Comparison of ENCODE assay signal across 23 mouse cellular contexts in genomic region chr19:5868096-5868495, GRCm38 (mm10). TPM values are rescaled to one million over a fixed set of nuclear protein-coding genes. Genes with fewer than 3 reads are reported as not detected.
A peak's percentile ranks its signal among the peaks of the same experiment; 100 is the strongest.
DNase-seq lines count a peak whose midpoint lies in the region; ATAC-seq and TF ChIP-seq lines count a peak whose summit lies in the region.
"Had no signal": no experiment of that assay in that cellular context is flagged by ENCODE, and none has a peak within 500 bp of the region (broad histone marks: within the 10 kb centered on the region; RNA-seq: fewer than 3 reads in every experiment).

No protein-coding gene starts in this region.

- H3K9me3 ChIP-seq in heart, embryonic 11.5 days (replicated peaks; ENCODE audit: control insufficient read depth, low read length) = no peaks in the 10 kb centered on the region
- no peaks in the 10 kb centered on the region for H3K9me3 ChIP-seq in intestine, postnatal 0 days (ENCODE audit: control insufficient read depth)
- H3K9me3 ChIP-seq in forebrain, embryonic 12.5 days = no peaks in the 10 kb centered on the region
- H3K9me3 ChIP-seq: embryonic facial prominence, embryonic 15.5 days; forebrain, embryonic 13.5 days; limb, embryonic 13.5 days; lung, embryonic 15.5 days; midbrain, embryonic 12.5 days; neural tube, embryonic 13.5 days had no signal

- H3K36me3 ChIP-seq in heart, embryonic 11.5 days (ENCODE audit: control insufficient read depth, insufficient read depth, low read length) = peaks cover 24% of the 10 kb centered on the region
- H3K36me3 ChIP-seq in intestine, postnatal 0 days (ENCODE audit: control insufficient read depth, insufficient read depth) = peaks cover 52% of the 10 kb centered on the region
- peaks cover 75% of the 10 kb centered on the region for H3K36me3 ChIP-seq in forebrain, embryonic 12.5 days (replicated peaks)

- WGBS in heart, embryonic 11.5 days (ENCODE audit: insufficient replicate concordance) = 82% methylated on average over 6 of the region's 6 CpGs
- WGBS in intestine, postnatal 0 days = 48% methylated on average over 6 of the region's 6 CpGs
- whole genome bisulfite sequencing in forebrain, embryonic 12.5 days = 90% methylated on average over 6 of the region's 6 CpGs

- no peaks in the 10 kb centered on the region for H3K27me3 ChIP-seq in heart, embryonic 11.5 days (ENCODE audit: control insufficient read depth, insufficient read depth, low read length)
- H3K27me3 ChIP-seq in intestine, postnatal 0 days (replicated peaks; ENCODE audit: control insufficient read depth, insufficient read depth, low read length) = no peaks in the 10 kb centered on the region
- no peaks in the 10 kb centered on the region for H3K27me3 ChIP-seq in forebrain, embryonic 12.5 days
- H3K27me3 ChIP-seq: embryonic facial prominence, embryonic 15.5 days; forebrain, embryonic 13.5 days; limb, embryonic 13.5 days; lung, embryonic 15.5 days; midbrain, embryonic 12.5 days; neural tube, embryonic 13.5 days had no signal

- intact Hi-C loops in heart, postnatal 14 days (cut with DNase I) = no loop called here

- no peak overlapping the region for H3K4me2 ChIP-seq in heart, embryonic 11.5 days
- H3K4me2 ChIP-seq in intestine, postnatal 0 days (replicated peaks; ENCODE audit: low read depth) = no peak overlapping the region
- H3K4me2 ChIP-seq in forebrain, embryonic 12.5 days = no peak overlapping the region
- H3K4me2 ChIP-seq: embryonic facial prominence, embryonic 15.5 days; forebrain, embryonic 13.5 days; limb, embryonic 13.5 days; liver, embryonic 11.5 days; lung, embryonic 15.5 days; midbrain, embryonic 12.5 days; neural tube, embryonic 13.5 days had no signal

- H3K27ac ChIP-seq in heart, embryonic 11.5 days (ENCODE audit: low read depth, low read length) = no peak overlapping the region
- H3K27ac ChIP-seq in intestine, postnatal 0 days (ENCODE audit: low read depth, low read length) = 0 out of 2 replicates have a peak overlapping the region, but pooled peaks have one; percentile 28
- H3K27ac ChIP-seq in forebrain, embryonic 12.5 days = no peak overlapping the region
- H3K27ac ChIP-seq: embryonic facial prominence, embryonic 15.5 days; forebrain, embryonic 13.5 days; hindbrain, postnatal 0 days; limb, embryonic 13.5 days; lung, embryonic 15.5 days; midbrain, embryonic 12.5 days; neural tube, embryonic 13.5 days had no signal

- H3K9ac ChIP-seq in heart, embryonic 11.5 days (ENCODE audit: low read depth, low read length) = peak overlapping the region; percentile 39; the same call in 1 of the 2 replicates
- H3K9ac ChIP-seq in intestine, postnatal 0 days (ENCODE audit: low read depth, low read length) = no peak overlapping the region
- no peak overlapping the region for H3K9ac ChIP-seq in forebrain, embryonic 12.5 days
- H3K9ac ChIP-seq: embryonic facial prominence, embryonic 15.5 days; forebrain, embryonic 13.5 days; limb, embryonic 13.5 days; lung, embryonic 15.5 days; midbrain, embryonic 12.5 days; neural tube, embryonic 13.5 days had no signal

- H3K4me1 ChIP-seq in heart, embryonic 11.5 days (ENCODE audit: control insufficient read depth, insufficient read depth, low read length) = peaks cover 29% of the 10 kb centered on the region
- no peaks in the 10 kb centered on the region for H3K4me1 ChIP-seq in intestine, postnatal 0 days (replicated peaks; ENCODE audit: control insufficient read depth, insufficient read depth, low read length)
- peaks cover 21% of the 10 kb centered on the region for H3K4me1 ChIP-seq in forebrain, embryonic 12.5 days

- TF ChIP-seq CTCF in intestine, postnatal 0 days (IDR thresholded peaks at IDR 0.05; ENCODE audit: low read depth) = no peak

- DNase-seq in heart, postnatal 14 days = no peak
- DNase-seq in adrenal gland, postnatal 10 days = peak; percentile 56
- DNase-seq in adrenal gland, postnatal 36 days = peak; percentile 48 to 79
- DNase-seq in T-cell, adult 2 months (ENCODE audit: low spot score) = no peak
- DNase-seq: cerebellum, adult 18-20 months; cerebellum, postnatal 10 days; gastrocnemius, postnatal 36 days; kidney, adult 11 months; kidney, postnatal 25 days had no signal

- ATAC-seq in heart, embryonic 11.5 days (replicated peaks; ENCODE audit: insufficient number of reproducible peaks, low FRiP score, low TSS enrichment) = no peak
- peak; percentile 63 for ATAC-seq in intestine, postnatal 0 days
- ATAC-seq in forebrain, embryonic 12.5 days (ENCODE audit: low FRiP score) = no peak
- ATAC-seq: activated CD4-positive, CD25-positive, alpha-beta regulatory T cell, adult 4 months; forebrain, embryonic 13.5 days; hindbrain, postnatal 0 days had no signal

- H3K4me3 ChIP-seq in heart, embryonic 11.5 days (ENCODE audit: low read depth, low read length) = no peak overlapping the region
- H3K4me3 ChIP-seq in intestine, postnatal 0 days (ENCODE audit: low read depth, low read length) = no peak overlapping the region
- no peak overlapping the region for H3K4me3 ChIP-seq in forebrain, embryonic 12.5 days (replicated peaks)
- H3K4me3 ChIP-seq: embryonic facial prominence, embryonic 15.5 days; forebrain, embryonic 13.5 days; limb, embryonic 13.5 days; lung, embryonic 15.5 days; midbrain, embryonic 12.5 days; neural tube, embryonic 13.5 days had no signal

RNA-seq across cellular contexts. Expression of gene Frmd8, which starts 7.0 kb away (rescaled TPM):
- polyA plus RNA-seq in heart, embryonic 11.5 days (2014; fragmentation: Nextera tagmentation; extraction: Ambion mirVana) = 15.4 and 19.3 TPM in 2 replicates
- total RNA-seq in heart, postnatal 14 days (2021) = 10 to 100 TPM; 15.6 to 15.8 TPM
- 10 to 100 TPM; 29.0 to 34.8 TPM for total RNA-seq in adrenal gland, postnatal 10 days (2021)
- 10 to 100 TPM; 35.5 to 52.6 TPM for total RNA-seq in adrenal gland, postnatal 36 days (2021)
- polyA plus RNA-seq in intestine, postnatal 0 days (2015; fragmentation: Nextera tagmentation; extraction: Ambion mirVana) = 21.7 and 24.0 TPM in 2 replicates
- 25.6 and 25.9 TPM in 2 replicates for polyA plus RNA-seq in forebrain, embryonic 12.5 days (2016; fragmentation: Nextera tagmentation; extraction: Ambion mirVana)

RNA-seq across cellular contexts. Expression of gene Slc25a45, which starts 9.5 kb away (rescaled TPM):
- polyA plus RNA-seq in heart, embryonic 11.5 days (2014; fragmentation: Nextera tagmentation; extraction: Ambion mirVana) = 2.1 and 2.3 TPM in 2 replicates
- 1 to 10 TPM; 3.3 to 4.5 TPM for total RNA-seq in heart, postnatal 14 days (2021)
- 10 to 100 TPM; 13.4 to 14.2 TPM for total RNA-seq in adrenal gland, postnatal 10 days (2021)
- 10 to 100 TPM in 1 of 2 experiments, 1 to 10 TPM in 1; 9.4 to 33.2 TPM for total RNA-seq in adrenal gland, postnatal 36 days (2021)
- polyA plus RNA-seq in intestine, postnatal 0 days (2015; fragmentation: Nextera tagmentation; extraction: Ambion mirVana) = 3.8 and 4.0 TPM in 2 replicates
- 1.3 and 1.8 TPM in 2 replicates for polyA plus RNA-seq in forebrain, embryonic 12.5 days (2016; fragmentation: Nextera tagmentation; extraction: Ambion mirVana)

RNA-seq across cellular contexts. Expression of gene Tigd3, which starts 25.9 kb away (rescaled TPM):
- polyA plus RNA-seq in heart, embryonic 11.5 days (2014; fragmentation: Nextera tagmentation; extraction: Ambion mirVana) = 1.5 and 2.6 TPM in 2 replicates
- under 1 TPM; 0.79 to 0.93 TPM for total RNA-seq in heart, postnatal 14 days (2021)
- 1 to 10 TPM; 1.6 to 1.9 TPM for total RNA-seq in adrenal gland, postnatal 10 days (2021)
- total RNA-seq in adrenal gland, postnatal 36 days (2021) = 1 to 10 TPM in 1 of 2 experiments, under 1 TPM in 1; 0.92 to 1.4 TPM
- polyA plus RNA-seq in intestine, postnatal 0 days (2015; fragmentation: Nextera tagmentation; extraction: Ambion mirVana) = 1.0 and 1.2 TPM in 2 replicates
- 11.1 and 12.8 TPM in 2 replicates for polyA plus RNA-seq in forebrain, embryonic 12.5 days (2016; fragmentation: Nextera tagmentation; extraction: Ambion mirVana)

RNA-seq across cellular contexts. Expression of gene Dpf2, which starts 44.7 kb away (rescaled TPM):
- polyA plus RNA-seq in heart, embryonic 11.5 days (2014; fragmentation: Nextera tagmentation; extraction: Ambion mirVana) = 105 and 119 TPM in 2 replicates
- 100 to 1,000 TPM; 101 TPM for total RNA-seq in heart, postnatal 14 days (2021)
- 100 to 1,000 TPM; 105 to 119 TPM for total RNA-seq in adrenal gland, postnatal 10 days (2021)
- 100 to 1,000 TPM in 1 of 2 experiments, 10 to 100 TPM in 1; 89.6 to 120 TPM for total RNA-seq in adrenal gland, postnatal 36 days (2021)
- polyA plus RNA-seq in intestine, postnatal 0 days (2015; fragmentation: Nextera tagmentation; extraction: Ambion mirVana) = 49.9 and 51.9 TPM in 2 replicates
- 184 and 203 TPM in 2 replicates for polyA plus RNA-seq in forebrain, embryonic 12.5 days (2016; fragmentation: Nextera tagmentation; extraction: Ambion mirVana)

RNA-seq across cellular contexts. Expression of gene Cdc42ep2, which starts 56.5 kb away (rescaled TPM):
- 6.3 and 7.6 TPM in 2 replicates for polyA plus RNA-seq in heart, embryonic 11.5 days (2014; fragmentation: Nextera tagmentation; extraction: Ambion mirVana)
- total RNA-seq in heart, postnatal 14 days (2021) = 10 to 100 TPM in 1 of 2 experiments, 1 to 10 TPM in 1; 9.9 to 12.0 TPM
- 10 to 100 TPM; 10.8 to 11.2 TPM for total RNA-seq in adrenal gland, postnatal 10 days (2021)
- total RNA-seq in adrenal gland, postnatal 36 days (2021) = 1 to 10 TPM; 6.0 to 6.2 TPM
- 6.5 and 6.6 TPM in 2 replicates for polyA plus RNA-seq in intestine, postnatal 0 days (2015; fragmentation: Nextera tagmentation; extraction: Ambion mirVana)
- polyA plus RNA-seq in forebrain, embryonic 12.5 days (2016; fragmentation: Nextera tagmentation; extraction: Ambion mirVana) = 2.2 TPM in 2 replicates
- total RNA-seq: common myeloid progenitor, adult 5-6 weeks; megakaryocyte progenitor cell, adult 5-6 weeks had no signal

Comparison
In these comparisons a context has a peak if more than half of its experiments do, and no peak if none do; other contexts are left out.
1. DNase-seq: peak in adrenal gland, postnatal 10 days (single experiment) and adrenal gland, postnatal 36 days (2 of 2); none in heart, postnatal 14 days (0 of 2) and T-cell, adult 2 months (single experiment).